Mouse (Mus musculus): ENCODE results near the gene Ect2. TPM values are rescaled to one million over a fixed set of nuclear protein-coding genes. Genes with fewer than 3 reads are reported as not detected.
A peak's percentile ranks its signal among the peaks of the same experiment; 100 is the strongest.

Ect2 gene
- total and polyA plus RNA-seq, 3 experiments: 0.12 to 0.73 (median 0.39) TPM

GRCm38 (mm10) chr3:27063399-27064260 is 90.0 kb downstream of the Ect2 start:
- H3K79me2 ChIP-seq (replicated peaks; ENCODE audit: control insufficient read depth, insufficient read depth, low read length): no peaks in the 10 kb centered on the region
- no peaks in the 10 kb centered on the region for H3K4me1 ChIP-seq (ENCODE audit: control insufficient read depth, insufficient read depth, low read length)
- H3K27me3 ChIP-seq (ENCODE audit: control insufficient read depth, insufficient read depth, low read length): no peaks in the 10 kb centered on the region
- no peak overlapping the region for H3K9ac ChIP-seq (ENCODE audit: low read depth, low read length)
- no peak overlapping the region for H3K27ac ChIP-seq
- no peak overlapping the region for H3K4me3 ChIP-seq
- no peak for DNase-seq
- H3K36me3 ChIP-seq (ENCODE audit: control insufficient read depth, insufficient read depth, low read length): no peaks in the 10 kb centered on the region
- intact Hi-C loops (cut with DNase I): no loop called here
- TF ChIP-seq EP300 (IDR thresholded peaks at IDR 0.05; ENCODE audit: insufficient read depth, low read depth, low read length) (no peak), POLR2A (IDR thresholded peaks at IDR 0.05; ENCODE audit: insufficient read depth, low read depth, low read length) (no peak), CTCF (IDR thresholded peaks at IDR 0.05) (no peak)
- WGBS: 75% methylated on average over 11 of the region's 11 CpGs

DNA sequence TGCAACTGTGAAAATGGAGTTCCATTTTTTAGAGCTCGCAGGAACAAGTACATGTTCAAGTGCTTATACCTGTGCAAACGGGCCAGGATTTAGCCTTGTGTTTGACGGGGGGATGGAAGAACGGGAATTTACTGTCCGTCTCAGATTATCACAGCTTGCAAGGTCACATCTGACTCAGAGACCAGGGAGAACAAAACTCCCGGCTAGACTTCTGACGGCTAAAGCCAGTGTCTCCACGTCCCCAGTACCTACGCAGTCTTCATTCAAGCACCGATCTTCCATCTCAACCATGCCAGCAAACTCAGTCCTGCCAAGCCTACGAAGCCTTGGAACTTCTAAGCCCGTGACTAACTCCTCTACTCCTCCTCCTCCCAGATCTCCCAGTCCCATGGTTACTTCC is 93.2 kb downstream of the Ect2 start:
- H3K36me3 ChIP-seq (ENCODE audit: control insufficient read depth, insufficient read depth, low read length): no peaks in the 10 kb centered on the region
- H3K4me1 ChIP-seq (ENCODE audit: control insufficient read depth, insufficient read depth, low read length): no peaks in the 10 kb centered on the region
- no peak overlapping the region for H3K4me3 ChIP-seq
- TF ChIP-seq CTCF (IDR thresholded peaks at IDR 0.05): no peak
- TF ChIP-seq POLR2A (IDR thresholded peaks at IDR 0.05; ENCODE audit: insufficient read depth, low read depth, low read length): no peak
- no peak for TF ChIP-seq EP300 (IDR thresholded peaks at IDR 0.05; ENCODE audit: insufficient read depth, low read depth, low read length)
- no peak for DNase-seq
- no peaks in the 10 kb centered on the region for H3K27me3 ChIP-seq (ENCODE audit: control insufficient read depth, insufficient read depth, low read length)
- 87% methylated on average over 12 of the region's 12 CpGs for WGBS
- intact Hi-C loops (cut with DNase I): no loop called here
- H3K79me2 ChIP-seq (replicated peaks; ENCODE audit: control insufficient read depth, insufficient read depth, low read length): no peaks in the 10 kb centered on the region
- H3K27ac ChIP-seq: no peak overlapping the region
- no peak overlapping the region for H3K9ac ChIP-seq (ENCODE audit: low read depth, low read length)

DNA sequence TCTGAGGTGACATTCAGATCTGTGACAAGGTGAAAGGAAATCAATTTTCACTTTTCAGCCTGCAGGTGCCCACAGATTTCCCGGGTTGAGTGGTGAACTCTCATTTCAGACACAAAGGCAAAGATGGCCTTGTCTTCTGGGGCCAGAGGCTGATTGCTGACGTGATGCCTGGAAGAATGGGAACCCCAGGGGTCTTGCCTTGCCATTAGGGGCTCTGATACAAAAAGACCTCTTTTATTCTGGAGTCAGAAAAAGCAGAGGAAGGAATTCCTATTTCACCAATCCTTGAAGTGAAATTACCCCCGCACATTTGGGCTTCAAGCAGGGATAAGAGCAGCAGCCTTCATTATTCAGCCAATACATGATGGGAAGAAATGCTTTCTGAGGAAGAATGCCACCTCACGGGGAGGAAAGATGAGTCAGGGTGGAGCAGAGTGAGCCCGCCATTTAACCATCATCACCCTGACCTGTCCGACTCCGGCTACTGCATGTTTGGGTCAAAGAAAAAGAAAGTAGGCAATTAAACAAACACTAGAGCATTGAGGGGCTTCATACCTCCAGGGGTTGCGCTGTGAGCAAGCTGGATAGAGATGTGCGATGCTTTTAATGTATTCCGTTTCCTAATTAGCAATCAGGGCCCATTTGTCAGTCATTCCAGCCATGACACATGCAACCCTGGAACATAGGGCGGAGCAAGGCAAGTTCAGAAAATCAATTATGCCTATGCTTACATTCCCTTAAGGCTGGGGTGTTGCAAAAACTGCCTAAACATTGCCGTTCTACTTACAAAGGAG is 94.0 kb downstream of the Ect2 start:
- WGBS: 82% methylated on average over 12 of the region's 12 CpGs
- H3K36me3 ChIP-seq (ENCODE audit: control insufficient read depth, insufficient read depth, low read length): no peaks in the 10 kb centered on the region
- H3K4me1 ChIP-seq (ENCODE audit: control insufficient read depth, insufficient read depth, low read length): no peaks in the 10 kb centered on the region
- no peak overlapping the region for H3K4me3 ChIP-seq
- no peak for DNase-seq
- TF ChIP-seq EP300 (IDR thresholded peaks at IDR 0.05; ENCODE audit: insufficient read depth, low read depth, low read length): no peak
- TF ChIP-seq CTCF (IDR thresholded peaks at IDR 0.05): no peak
- no peak for TF ChIP-seq POLR2A (IDR thresholded peaks at IDR 0.05; ENCODE audit: insufficient read depth, low read depth, low read length)
- intact Hi-C loops (cut with DNase I): no loop called here
- no peak overlapping the region for H3K9ac ChIP-seq (ENCODE audit: low read depth, low read length)
- no peaks in the 10 kb centered on the region for H3K27me3 ChIP-seq (ENCODE audit: control insufficient read depth, insufficient read depth, low read length)
- H3K79me2 ChIP-seq (replicated peaks; ENCODE audit: control insufficient read depth, insufficient read depth, low read length): no peaks in the 10 kb centered on the region
- H3K27ac ChIP-seq: no peak overlapping the region

DNA sequence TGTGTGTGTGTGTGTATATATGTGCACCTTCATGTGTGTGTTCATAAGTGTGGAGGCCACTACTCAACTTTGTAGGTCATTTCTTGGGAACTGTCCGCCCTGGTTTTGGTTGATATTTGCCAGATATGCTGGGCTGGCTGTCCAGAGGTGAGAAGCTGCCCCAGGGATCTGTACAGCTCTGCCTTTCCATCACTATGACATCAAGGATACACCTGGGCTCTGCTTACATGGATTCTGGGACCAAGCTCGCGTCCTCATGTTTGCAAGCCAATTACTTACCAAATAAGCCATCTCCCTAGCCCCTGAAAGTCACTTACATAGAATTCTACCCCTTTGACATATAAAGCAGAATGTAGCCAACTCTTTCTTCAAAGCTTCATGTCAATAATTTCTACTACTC is 98.2 kb downstream of the Ect2 start:
- H3K9ac ChIP-seq (ENCODE audit: low read depth, low read length): no peak overlapping the region
- intact Hi-C loops (cut with DNase I): no loop called here
- no peak for DNase-seq
- TF ChIP-seq POLR2A (IDR thresholded peaks at IDR 0.05; ENCODE audit: insufficient read depth, low read depth, low read length) (no peak), EP300 (IDR thresholded peaks at IDR 0.05; ENCODE audit: insufficient read depth, low read depth, low read length) (no peak), CTCF (IDR thresholded peaks at IDR 0.05) (no peak)
- no peaks in the 10 kb centered on the region for H3K27me3 ChIP-seq (ENCODE audit: control insufficient read depth, insufficient read depth, low read length)
- H3K27ac ChIP-seq: no peak overlapping the region
- H3K79me2 ChIP-seq (replicated peaks; ENCODE audit: control insufficient read depth, insufficient read depth, low read length): no peaks in the 10 kb centered on the region
- WGBS: 85% methylated on average over 3 of the region's 3 CpGs
- no peaks in the 10 kb centered on the region for H3K4me1 ChIP-seq (ENCODE audit: control insufficient read depth, insufficient read depth, low read length)
- no peaks in the 10 kb centered on the region for H3K36me3 ChIP-seq (ENCODE audit: control insufficient read depth, insufficient read depth, low read length)
- H3K4me3 ChIP-seq: no peak overlapping the region

- Histone ChIP-seq H3K4me1 (ENCODE audit: control insufficient read depth, insufficient read depth, low read length) (no peaks in the 10 kb centered on the region), H3K4me3 (no peak overlapping the region), H3K9ac (ENCODE audit: low read depth, low read length) (no peak overlapping the region), H3K36me3 (ENCODE audit: control insufficient read depth, insufficient read depth, low read length) (no peaks in the 10 kb centered on the region), H3K27ac (no peak overlapping the region), H3K27me3 (ENCODE audit: control insufficient read depth, insufficient read depth, low read length) (no peaks in the 10 kb centered on the region), H3K79me2 (replicated peaks; ENCODE audit: control insufficient read depth, insufficient read depth, low read length) (no peaks in the 10 kb centered on the region)
- intact Hi-C loops (cut with DNase I): no loop called here
- TF ChIP-seq POLR2A (IDR thresholded peaks at IDR 0.05; ENCODE audit: insufficient read depth, low read depth, low read length): no peak
- TF ChIP-seq EP300 (IDR thresholded peaks at IDR 0.05; ENCODE audit: insufficient read depth, low read depth, low read length): no peak
- no peak for TF ChIP-seq CTCF (IDR thresholded peaks at IDR 0.05)
- DNase-seq: peak in 1 of 2 experiments; percentile 5
- 56% methylated on average over 2 of the region's 2 CpGs for WGBS
Observed at GRCm38 (mm10) chr3:27054766-27055165, 98.9 kb downstream of the Ect2 start.

Other genes with a start within 250 kb of the Ect2 start
- gene Nceh1, start 29.1 kb upstream of the Ect2 start, total RNA-seq (2021): 100 to 1,000 TPM; 201 to 233 TPM
- gene Nceh1, start 29.1 kb upstream of the Ect2 start, polyA plus RNA-seq (2012; rRNA removed): 81.3 and 118 TPM in 2 replicates
- gene Tnfsf10, start 163.2 kb upstream of the Ect2 start, total RNA-seq (2021): 10 to 100 TPM in 1 of 2 experiments, 1 to 10 TPM in 1; 6.3 to 10.4 TPM
- gene Tnfsf10, start 163.2 kb upstream of the Ect2 start, polyA plus RNA-seq (2012; rRNA removed): 4.2 and 8.5 TPM in 2 replicates
- not detected for gene Ghsr, start 217.5 kb upstream of the Ect2 start, total RNA-seq (2021)
- not detected in 2 replicates for gene Ghsr, start 217.5 kb upstream of the Ect2 start, polyA plus RNA-seq (2012; rRNA removed)